Mouse (Mus musculus) midbrain, embryonic 14.5 days (tissue): ENCODE measurements at regions not wholly inside any gene's neighbourhood (a gene's known extent, or its start where the extent isn't known, plus 50 kb on each side); places are given as distances from the start of the nearest gene placed in this dataset.
"Not testable (repeated sequence)": the region's sequence is repeated elsewhere in the genome, so short reads cannot be mapped to it uniquely, and the experiment has no call there.

Experiments used
- ATAC-seq: fragments of 200-750 bp; cut with Nextera tagmentation; 2 replicates; pipeline ENCODE4 v1.8.0; 2017; ENCODE audit warnings: moderate number of reproducible peaks, moderate library complexity; ENCODE audit not compliant: low FRiP score, low TSS enrichment
- DNase-seq: peaks from one replicate; pipeline ENCODE4 v3.0.0-alpha.2; 2015
- H3K27ac ChIP-seq: fragments of 300-500 bp; sonication (generic); replicated peaks from 2 replicates; pipeline ENCODE4 v1.5.1; 2014; ENCODE audit warnings: mild to moderate bottlenecking, low read depth, low read length, moderate library complexity
- H3K27me3 ChIP-seq: fragments of 300-500 bp; sonication (generic); 2 replicates; pipeline ENCODE4 v1.6.1; 2014; ENCODE audit warnings: low read length, control low read depth, mixed read lengths; ENCODE audit not compliant: control insufficient read depth, insufficient read depth
- H3K36me3 ChIP-seq: fragments of 300-500 bp; sonication (generic); 2 replicates; pipeline ENCODE4 v1.6.1; 2014; ENCODE audit warnings: low read length, control low read depth; ENCODE audit not compliant: control insufficient read depth, insufficient read depth
- H3K4me1 ChIP-seq: fragments of 300-500 bp; sonication (generic); 2 replicates; pipeline ENCODE4 v1.6.1; 2014; ENCODE audit warnings: mild to moderate bottlenecking, antibody characterized with exemption, low read length, control low read depth; ENCODE audit not compliant: control insufficient read depth, insufficient read depth
- H3K4me2 ChIP-seq: fragments of 300-500 bp; sonication (generic); 2 replicates; pipeline ENCODE4 v1.6.1; 2014; ENCODE audit warnings: mild to moderate bottlenecking, low read length, moderate library complexity
- H3K4me3 ChIP-seq: fragments of 300-500 bp; sonication (generic); replicated peaks from 2 replicates; pipeline ENCODE4 v1.5.1; 2014; ENCODE audit warnings: low read depth, low read length
- H3K9ac ChIP-seq: fragments of 300-500 bp; sonication (generic); replicated peaks from 2 replicates; pipeline ENCODE4 v1.6.1; 2014; ENCODE audit warnings: mild to moderate bottlenecking, low read length, moderate library complexity
- H3K9me3 ChIP-seq: fragments of 300-500 bp; sonication (generic); 2 replicates; pipeline ENCODE4 v1.6.1; 2016; ENCODE audit warnings: low read length, control low read depth, mixed read lengths; ENCODE audit not compliant: control insufficient read depth
- WGBS: fragments of 180-500 bp; shearing (Covaris S2); extraction: QIAGEN DNeasy Blood & Tissue Kit; methylation state at CpG from one replicate; pipeline ENCODE4 v1.1.7; 2014; 5-methylcytosine and 5-hydroxymethylcytosine counted together

GRCm38 (mm10) chr3:18580911-18581626 lies 632.9 kb downstream of the Cypt12 start:
- H3K27ac ChIP-seq, H3K36me3 ChIP-seq, H3K27me3 ChIP-seq, ATAC-seq, H3K4me3 ChIP-seq, H3K9me3 ChIP-seq, DNase-seq, H3K9ac ChIP-seq, H3K4me2 ChIP-seq, H3K4me1 ChIP-seq: not testable (repeated sequence)
- 54% methylated on average over 12 of the region's 12 CpGs for WGBS

GRCm38 (mm10) chr3:18620608-18621007 lies 672.4 kb downstream of the Cypt12 start:
- H3K9ac ChIP-seq: no peak overlapping the region
- no peaks in the 10 kb centered on the region for H3K9me3 ChIP-seq
- 0 out of 2 replicates have a peak, but pooled peaks cover 2% of the 10 kb centered on the region for H3K4me1 ChIP-seq
- no peak overlapping the region for H3K4me2 ChIP-seq
- 13% methylated on average over 7 of the region's 7 CpGs for WGBS
- H3K27me3 ChIP-seq: no peaks in the 10 kb centered on the region
- H3K4me3 ChIP-seq: no peak overlapping the region
- DNase-seq: no peak
- no peaks in the 10 kb centered on the region for H3K36me3 ChIP-seq
- no peak overlapping the region for H3K27ac ChIP-seq
- ATAC-seq: no peak

- H3K27ac ChIP-seq: peak overlapping the region; percentile 14
- peak overlapping the region; percentile 66 for H3K4me2 ChIP-seq
- peak overlapping the region; percentile 53; the same call in 1 of the 2 replicates for H3K9ac ChIP-seq
These were observed 675.7 kb downstream of the Cypt12 start for GRCm38 (mm10) chr3:18623831-18624304.

GRCm38 (mm10) chr3:18624381-18625145 lies 676.4 kb downstream of the Cypt12 start:
- Histone ChIP-seq H3K27me3 (no peaks in the 10 kb centered on the region), H3K4me1 (0 out of 2 replicates have a peak, but pooled peaks cover 10% of the 10 kb centered on the region), H3K4me3 (peak overlapping the region; percentile 39), H3K9ac (peak overlapping the region; percentile 53; the same call in 1 of the 2 replicates), H3K36me3 (no peaks in the 10 kb centered on the region), H3K9me3 (no peaks in the 10 kb centered on the region), H3K4me2 (peak overlapping the region; percentile 66), H3K27ac (peak overlapping the region; percentile 63)
- 4% methylated on average over 10 of the region's 10 CpGs for WGBS
- ATAC-seq (peak; percentile 38; the same call in 1 of the 2 replicates), DNase-seq (peak; percentile 77)

More at GRCm38 (mm10) chr3:18623831-18624304, 675.7 kb downstream of the Cypt12 start:
- H3K4me1 ChIP-seq: 0 out of 2 replicates have a peak, but pooled peaks cover 10% of the 10 kb centered on the region
- no peaks in the 10 kb centered on the region for H3K27me3 ChIP-seq
- 3% methylated on average over 4 of the region's 4 CpGs for WGBS
- peak; percentile 37 for ATAC-seq
- H3K36me3 ChIP-seq: no peaks in the 10 kb centered on the region
- peak; percentile 76 for DNase-seq
- H3K9me3 ChIP-seq: no peaks in the 10 kb centered on the region
- peak overlapping the region; percentile 39; the same call in 1 of the 2 replicates for H3K4me3 ChIP-seq

GRCm38 (mm10) chr3:18625395-18626328 lies 677.5 kb downstream of the Cypt12 start:
- Histone ChIP-seq H3K4me2 (peak overlapping the region; percentile 66), H3K9ac (peak overlapping the region; percentile 53), H3K27ac (peak overlapping the region; percentile 63), H3K4me3 (peak overlapping the region; percentile 39), H3K4me1 (0 out of 2 replicates have a peak, but pooled peaks cover 10% of the 10 kb centered on the region), H3K36me3 (no peaks in the 10 kb centered on the region), H3K9me3 (no peaks in the 10 kb centered on the region), H3K27me3 (no peaks in the 10 kb centered on the region)
- peak; percentile 79 for ATAC-seq
- 2% methylated on average over 32 of the region's 32 CpGs for WGBS
- peak; percentile 81 for DNase-seq

- H3K9me3 ChIP-seq: no peaks in the 10 kb centered on the region
- no peak overlapping the region for H3K27ac ChIP-seq
- no peaks in the 10 kb centered on the region for H3K36me3 ChIP-seq
- 0 out of 2 replicates have a peak, but pooled peaks cover 10% of the 10 kb centered on the region for H3K4me1 ChIP-seq
- WGBS: 36% methylated on average over 6 of the region's 6 CpGs
- H3K27me3 ChIP-seq: no peaks in the 10 kb centered on the region
- H3K4me3 ChIP-seq: no peak overlapping the region
- peak overlapping the region; percentile 66 for H3K4me2 ChIP-seq
- ATAC-seq (no peak), DNase-seq (peak; percentile 14)
- H3K9ac ChIP-seq: peak overlapping the region; percentile 53; the same call in 1 of the 2 replicates
These were observed 678.2 kb downstream of the Cypt12 start for GRCm38 (mm10) chr3:18626375-18626774.

GRCm38 (mm10) chr3:18626820-18627219 lies 678.6 kb downstream of the Cypt12 start:
- WGBS: 52% methylated on average over 2 of the region's 2 CpGs
- ATAC-seq (no peak), DNase-seq (no peak)
- no peak overlapping the region for H3K4me2 ChIP-seq
- H3K9ac ChIP-seq: no peak overlapping the region
- H3K4me3 ChIP-seq: no peak overlapping the region
- no peak overlapping the region for H3K27ac ChIP-seq
- H3K4me1 ChIP-seq: 0 out of 2 replicates have a peak, but pooled peaks cover 10% of the 10 kb centered on the region
- H3K36me3 ChIP-seq: no peaks in the 10 kb centered on the region
- no peaks in the 10 kb centered on the region for H3K27me3 ChIP-seq
- no peaks in the 10 kb centered on the region for H3K9me3 ChIP-seq

- ATAC-seq (no peak), DNase-seq (no peak)
- Histone ChIP-seq H3K27ac (no peak overlapping the region), H3K4me1 (0 out of 2 replicates have a peak, but pooled peaks cover 10% of the 10 kb centered on the region), H3K4me3 (no peak overlapping the region), H3K27me3 (no peaks in the 10 kb centered on the region), H3K9ac (no peak overlapping the region), H3K36me3 (no peaks in the 10 kb centered on the region), H3K4me2 (no peak overlapping the region), H3K9me3 (no peaks in the 10 kb centered on the region)
- WGBS: 97% methylated on average over 2 of the region's 2 CpGs
These were observed 681.0 kb downstream of the Cypt12 start for GRCm38 (mm10) chr3:18629233-18629632.
